Mouse (Mus musculus) forebrain, embryonic 12.5 days (tissue): ENCODE measurements around the gene Prox2. TPM values are rescaled to one million over a fixed set of nuclear protein-coding genes. Genes with fewer than 3 reads are reported as not detected.
A peak's percentile ranks its signal among the peaks of the same experiment; 100 is the strongest.

Experiments
- ATAC-seq: fragments of 200-750 bp; cut with Nextera tagmentation; 2 replicates; pipeline ENCODE4 v1.8.0; 2017; ENCODE audit warnings: moderate TSS enrichment; ENCODE audit not compliant: low FRiP score
- H3K27ac ChIP-seq: fragments of 300-500 bp; sonication (generic); 2 replicates; pipeline ENCODE4 v1.5.1; 2016; ENCODE audit warnings: mild to moderate bottlenecking
- H3K27me3 ChIP-seq: fragments of 300-500 bp; sonication (generic); 2 replicates; pipeline ENCODE4 v1.6.1; 2016; ENCODE audit warnings: mild to moderate bottlenecking
- H3K36me3 ChIP-seq: fragments of 300-500 bp; sonication (generic); replicated peaks from 2 replicates; pipeline ENCODE4 v1.6.1; 2016; ENCODE audit warnings: mild to moderate bottlenecking
- H3K4me1 ChIP-seq: fragments of 300-500 bp; sonication (generic); 2 replicates; pipeline ENCODE4 v1.6.1; 2016
- H3K4me2 ChIP-seq: fragments of 300-500 bp; sonication (generic); 2 replicates; pipeline ENCODE4 v1.6.1; 2016; ENCODE audit warnings: mild to moderate bottlenecking, moderate library complexity
- H3K4me3 ChIP-seq: fragments of 300-500 bp; sonication (generic); replicated peaks from 2 replicates; pipeline ENCODE4 v1.5.1; 2016; ENCODE audit warnings: mild to moderate bottlenecking
- H3K9ac ChIP-seq: fragments of 300-500 bp; sonication (generic); 2 replicates; pipeline ENCODE4 v1.6.1; 2016; ENCODE audit warnings: mild to moderate bottlenecking
- H3K9me3 ChIP-seq: fragments of 300-500 bp; sonication (generic); 2 replicates; pipeline ENCODE4 v1.6.1; 2016
- WGBS: fragments of 180-500 bp; shearing (Covaris S2); methylation state at CpG from one replicate; pipeline ENCODE4 v1.1.7; 2016; 5-methylcytosine and 5-hydroxymethylcytosine counted together
- polyA plus RNA-seq: library from polyadenylated mRNA; unstranded; fragments of >200 nt; fragmentation: Nextera tagmentation; extraction: Ambion mirVana; gene quantifications from 2 replicates; pipeline ENCODE4 v1.2.1, GENCODE M21; 2016

Prox2 gene
- polyA plus RNA-seq = 3.1 and 4.3 TPM in 2 replicates

GRCm38 (mm10) chr12:85110698-85111592 lies at the start of gene Prox2, which contains the start of gene Dlst:
Prox2 (minus strand) TSS chr12:85110759.
Dlst (plus strand) TSS chr12:85110833.
- peaks cover 14% of the 10 kb centered on the region; the same call in 1 of the 2 replicates for H3K36me3 ChIP-seq

GRCm38 (mm10) chr12:85159592-85159991 lies 49.0 kb upstream of the Prox2 start:
- Histone ChIP-seq H3K9me3 (no peaks in the 10 kb centered on the region), H3K4me2 (no peak overlapping the region), H3K9ac (no peak overlapping the region), H3K27me3 (no peaks in the 10 kb centered on the region), H3K4me3 (no peak overlapping the region), H3K36me3 (no peaks in the 10 kb centered on the region), H3K27ac (no peak overlapping the region), H3K4me1 (no peaks in the 10 kb centered on the region)
- ATAC-seq = no peak
- 87% methylated on average over 5 of the region's 5 CpGs for WGBS

More at GRCm38 (mm10) chr12:85110698-85111592, at the start of gene Prox2, which contains the start of gene Dlst:
- H3K27me3 ChIP-seq = no peaks in the 10 kb centered on the region
- peak; percentile 97 for ATAC-seq
- H3K27ac ChIP-seq = peak within 1 kb of the TSS; percentile 85
- H3K9me3 ChIP-seq = no peaks in the 10 kb centered on the region
- H3K4me1 ChIP-seq = peaks cover 39% of the 10 kb centered on the region
- under 1% methylated on average over 83 of the region's 83 CpGs for WGBS
- peak within 1 kb of the TSS; percentile 99 for H3K4me3 ChIP-seq
- peak within 1 kb of the TSS; percentile 98 for H3K9ac ChIP-seq
- peak within 1 kb of the TSS; percentile 90 for H3K4me2 ChIP-seq

GRCm38 (mm10) chr12:85158801-85159200 lies 48.2 kb upstream of the Prox2 start:
- no peaks in the 10 kb centered on the region for H3K9me3 ChIP-seq
- 90% methylated on average over 8 of the region's 8 CpGs for WGBS
- ATAC-seq = no peak

GRCm38 (mm10) chr12:85157797-85158460 lies 47.4 kb upstream of the Prox2 start:
- Histone ChIP-seq H3K4me1 (no peaks in the 10 kb centered on the region), H3K36me3 (no peaks in the 10 kb centered on the region), H3K4me3 (no peak overlapping the region), H3K27me3 (0 out of 2 replicates have a peak, but pooled peaks cover 2% of the 10 kb centered on the region), H3K9me3 (no peaks in the 10 kb centered on the region), H3K27ac (no peak overlapping the region), H3K9ac (no peak overlapping the region), H3K4me2 (no peak overlapping the region)
- no peak for ATAC-seq
- WGBS = 84% methylated on average over 14 of the region's 14 CpGs

More at GRCm38 (mm10) chr12:85158801-85159200, 48.2 kb upstream of the Prox2 start:
- H3K36me3 ChIP-seq = no peaks in the 10 kb centered on the region
- H3K9ac ChIP-seq = no peak overlapping the region
- H3K4me1 ChIP-seq = no peaks in the 10 kb centered on the region
- H3K27ac ChIP-seq = no peak overlapping the region
- no peak overlapping the region for H3K4me2 ChIP-seq
- H3K4me3 ChIP-seq = no peak overlapping the region
- no peaks in the 10 kb centered on the region for H3K27me3 ChIP-seq

GRCm38 (mm10) chr12:85156324-85156723 lies 45.8 kb upstream of the Prox2 start:
- no peaks in the 10 kb centered on the region for H3K36me3 ChIP-seq
- no peak for ATAC-seq
- no peak overlapping the region for H3K4me2 ChIP-seq
- no peaks in the 10 kb centered on the region for H3K4me1 ChIP-seq
- WGBS = 77% methylated on average over 6 of the region's 6 CpGs
- no peak overlapping the region for H3K4me3 ChIP-seq
- H3K27me3 ChIP-seq = peaks cover 9% of the 10 kb centered on the region
- H3K9ac ChIP-seq = no peak overlapping the region
- H3K9me3 ChIP-seq = no peaks in the 10 kb centered on the region
- no peak overlapping the region for H3K27ac ChIP-seq

GRCm38 (mm10) chr12:85153011-85153410 lies 42.5 kb upstream of the Prox2 start:
- no peak for ATAC-seq
- no peak overlapping the region for H3K27ac ChIP-seq
- no peak overlapping the region for H3K4me3 ChIP-seq
- no peaks in the 10 kb centered on the region for H3K9me3 ChIP-seq
- 84% methylated on average over 3 of the region's 3 CpGs for WGBS
- H3K27me3 ChIP-seq = peaks cover 28% of the 10 kb centered on the region
- H3K4me2 ChIP-seq = no peak overlapping the region
- peaks cover 11% of the 10 kb centered on the region for H3K4me1 ChIP-seq
- H3K9ac ChIP-seq = no peak overlapping the region
- no peaks in the 10 kb centered on the region for H3K36me3 ChIP-seq

GRCm38 (mm10) chr12:85151002-85151774 lies 40.6 kb upstream of the Prox2 start, which contains the start of gene Rps6kl1:
Rps6kl1 (minus strand) TSS chr12:85151264.
- peak within 1 kb of the TSS; percentile 58 for H3K4me2 ChIP-seq
- ATAC-seq = peak; percentile 94
- no peaks in the 10 kb centered on the region for H3K36me3 ChIP-seq
- H3K4me1 ChIP-seq = peaks cover 11% of the 10 kb centered on the region
- WGBS = 18% methylated on average over 28 of the region's 28 CpGs
- no peak within 1 kb of the TSS for H3K27ac ChIP-seq
- peak within 1 kb of the TSS; percentile 40 for H3K4me3 ChIP-seq
- peak within 1 kb of the TSS; percentile 48 for H3K9ac ChIP-seq
- H3K27me3 ChIP-seq = peaks cover 37% of the 10 kb centered on the region
- H3K9me3 ChIP-seq = no peaks in the 10 kb centered on the region

- Histone ChIP-seq H3K4me1 (peaks cover 11% of the 10 kb centered on the region), H3K9me3 (no peaks in the 10 kb centered on the region), H3K27me3 (peaks cover 37% of the 10 kb centered on the region), H3K4me3 (peak overlapping the region; percentile 40), H3K36me3 (no peaks in the 10 kb centered on the region), H3K4me2 (peak overlapping the region; percentile 58), H3K9ac (peak overlapping the region; percentile 48), H3K27ac (no peak overlapping the region)
- 9% methylated on average over 20 of the region's 20 CpGs for WGBS
- no peak for ATAC-seq
Observed at GRCm38 (mm10) chr12:85150321-85151001, 39.9 kb upstream of the Prox2 start.

- no peak for ATAC-seq
- no peak overlapping the region for H3K4me2 ChIP-seq
- peaks cover 11% of the 10 kb centered on the region for H3K4me1 ChIP-seq
- WGBS = 75% methylated on average over 9 of the region's 9 CpGs
- no peak overlapping the region for H3K4me3 ChIP-seq
- H3K9ac ChIP-seq = no peak overlapping the region
- no peaks in the 10 kb centered on the region for H3K36me3 ChIP-seq
- no peaks in the 10 kb centered on the region for H3K9me3 ChIP-seq
- H3K27ac ChIP-seq = no peak overlapping the region
- peaks cover 33% of the 10 kb centered on the region for H3K27me3 ChIP-seq
Observed at GRCm38 (mm10) chr12:85146881-85147280, 36.3 kb upstream of the Prox2 start.

GRCm38 (mm10) chr12:85146355-85146754 lies 35.8 kb upstream of the Prox2 start:
- no peak for ATAC-seq
- Histone ChIP-seq H3K36me3 (no peaks in the 10 kb centered on the region), H3K9ac (no peak overlapping the region), H3K4me1 (peaks cover 11% of the 10 kb centered on the region), H3K9me3 (no peaks in the 10 kb centered on the region), H3K27me3 (peaks cover 29% of the 10 kb centered on the region), H3K4me3 (no peak overlapping the region), H3K4me2 (no peak overlapping the region), H3K27ac (no peak overlapping the region)
- WGBS = 41% methylated on average over 6 of the region's 11 CpGs

- H3K36me3 ChIP-seq = no peaks in the 10 kb centered on the region
- no peak overlapping the region for H3K9ac ChIP-seq
- H3K4me1 ChIP-seq = peaks cover 5% of the 10 kb centered on the region; the same call in 1 of the 2 replicates
- H3K27me3 ChIP-seq = peaks cover 22% of the 10 kb centered on the region
- WGBS = 78% methylated on average over 9 of the region's 9 CpGs
- H3K4me2 ChIP-seq = no peak overlapping the region
- H3K4me3 ChIP-seq = no peak overlapping the region
- ATAC-seq = no peak
- H3K27ac ChIP-seq = no peak overlapping the region; the same call in 1 of the 2 replicates
- H3K9me3 ChIP-seq = no peaks in the 10 kb centered on the region
Observed at GRCm38 (mm10) chr12:85145630-85146029, 35.1 kb upstream of the Prox2 start.
